10 mouse cellular contexts compared by ENCODE assay signal in the genomic region with DNA sequence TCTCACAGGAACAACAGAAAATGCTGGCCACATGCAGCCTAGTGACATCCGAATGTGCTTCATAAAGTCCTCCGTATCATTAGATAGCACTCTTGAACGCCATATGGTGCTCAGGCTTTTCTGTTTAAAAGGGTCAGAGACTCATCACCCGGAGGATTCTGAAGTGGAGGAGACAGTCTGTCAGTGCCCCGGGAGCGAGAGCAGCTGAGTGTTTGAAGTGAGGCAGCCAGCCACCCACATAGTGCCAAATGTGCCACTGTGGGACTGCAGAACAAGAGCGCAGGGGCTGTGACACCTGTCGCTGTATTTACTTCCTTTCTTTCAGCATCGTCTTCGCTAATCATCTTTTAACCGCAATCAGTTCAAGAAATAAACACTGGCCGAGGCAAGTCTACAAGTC. TPM values are rescaled to one million over a fixed set of nuclear protein-coding genes. Genes with fewer than 3 reads are reported as not detected.
DNase-seq lines count a peak whose midpoint lies in the region; ATAC-seq and TF ChIP-seq lines count a peak whose summit lies in the region.
"Had no signal": no experiment of that assay in that cellular context is flagged by ENCODE, and none has a peak within 500 bp of the region (broad histone marks: within the 10 kb centered on the region; RNA-seq: fewer than 3 reads in every experiment).

No protein-coding gene starts in this region.

- TF ChIP-seq CTCF in hindbrain, postnatal 0 days (IDR thresholded peaks at IDR 0.05; ENCODE audit: low read depth), result no peak
- TF ChIP-seq CTCF in lung, postnatal 0 days (IDR thresholded peaks at IDR 0.05), result no peak

- ATAC-seq in midbrain, embryonic 11.5 days (ENCODE audit: low FRiP score), result peak; percentile 33; the same call in 1 of the 2 replicates
- ATAC-seq in midbrain, embryonic 15.5 days (replicated peaks), result no peak; the same call in 1 of the 2 replicates
- peak; percentile 92 for ATAC-seq in hindbrain, postnatal 0 days
- ATAC-seq in CD4-positive, CD25-positive, alpha-beta regulatory T cell, adult 4 months, result no peak
- no peak for ATAC-seq in lung, postnatal 0 days

- H3K27ac ChIP-seq in midbrain, embryonic 11.5 days (ENCODE audit: low read depth, low read length), result no peak overlapping the region
- no peak overlapping the region for H3K27ac ChIP-seq in midbrain, embryonic 15.5 days
- no peak overlapping the region for H3K27ac ChIP-seq in hindbrain, postnatal 0 days
- H3K27ac ChIP-seq in lung, postnatal 0 days (ENCODE audit: low read length), result no peak overlapping the region
- H3K27ac ChIP-seq: liver, embryonic 14.5 days had no signal

- no peaks in the 10 kb centered on the region for H3K27me3 ChIP-seq in midbrain, embryonic 11.5 days (ENCODE audit: control insufficient read depth, insufficient read depth, low read length)
- H3K27me3 ChIP-seq in midbrain, embryonic 15.5 days (replicated peaks), result no peaks in the 10 kb centered on the region
- no peaks in the 10 kb centered on the region for H3K27me3 ChIP-seq in hindbrain, postnatal 0 days (ENCODE audit: insufficient read depth, low read length)
- no peaks in the 10 kb centered on the region for H3K27me3 ChIP-seq in myocyte (ENCODE audit: control insufficient read depth, insufficient read depth, insufficient read length)
- no peaks in the 10 kb centered on the region for H3K27me3 ChIP-seq in lung, postnatal 0 days (replicated peaks; ENCODE audit: insufficient read depth, low read length)

- no peak for TF ChIP-seq EP300 in lung, postnatal 0 days (IDR thresholded peaks at IDR 0.05)

- H3K4me1 ChIP-seq in midbrain, embryonic 11.5 days (ENCODE audit: control insufficient read depth, insufficient read depth, low read length), result no peaks in the 10 kb centered on the region
- H3K4me1 ChIP-seq in midbrain, embryonic 15.5 days, result no peaks in the 10 kb centered on the region
- H3K4me1 ChIP-seq in hindbrain, postnatal 0 days (ENCODE audit: insufficient read depth, low read length), result 0 out of 2 replicates have a peak, but pooled peaks cover 4% of the 10 kb centered on the region
- no peaks in the 10 kb centered on the region for H3K4me1 ChIP-seq in lung, postnatal 0 days (ENCODE audit: insufficient read depth, low read depth, low read length)

- no peaks in the 10 kb centered on the region for H3K79me2 ChIP-seq in myocyte (ENCODE audit: control insufficient read depth, insufficient read depth)

- no peak overlapping the region for H3ac ChIP-seq in myocyte (ENCODE audit: control insufficient read depth, insufficient read length)

- H3K9me3 ChIP-seq in midbrain, embryonic 11.5 days (ENCODE audit: control insufficient read depth, low read length), result no peaks in the 10 kb centered on the region
- H3K9me3 ChIP-seq in midbrain, embryonic 15.5 days, result no peaks in the 10 kb centered on the region
- H3K9me3 ChIP-seq in hindbrain, postnatal 0 days (ENCODE audit: low read length), result no peaks in the 10 kb centered on the region
- no peaks in the 10 kb centered on the region for H3K9me3 ChIP-seq in lung, postnatal 0 days (ENCODE audit: low read length)

- H3K9ac ChIP-seq in midbrain, embryonic 11.5 days (ENCODE audit: low read length), result no peak overlapping the region
- H3K9ac ChIP-seq in midbrain, embryonic 15.5 days, result no peak overlapping the region
- no peak overlapping the region for H3K9ac ChIP-seq in hindbrain, postnatal 0 days (replicated peaks; ENCODE audit: low read length)
- H3K9ac ChIP-seq in lung, postnatal 0 days (replicated peaks; ENCODE audit: low read depth), result no peak overlapping the region
- H3K9ac ChIP-seq: liver, embryonic 14.5 days had no signal

- H3K36me3 ChIP-seq in midbrain, embryonic 11.5 days (ENCODE audit: control insufficient read depth, insufficient read depth, low read length), result no peaks in the 10 kb centered on the region
- H3K36me3 ChIP-seq in midbrain, embryonic 15.5 days (replicated peaks), result no peaks in the 10 kb centered on the region
- H3K36me3 ChIP-seq in hindbrain, postnatal 0 days (ENCODE audit: insufficient read depth, low read length), result no peaks in the 10 kb centered on the region
- no peaks in the 10 kb centered on the region for H3K36me3 ChIP-seq in myocyte (ENCODE audit: control insufficient read depth, insufficient read depth)
- H3K36me3 ChIP-seq in lung, postnatal 0 days (ENCODE audit: insufficient read depth, low read length), result no peaks in the 10 kb centered on the region

- H3K4me3 ChIP-seq in midbrain, embryonic 11.5 days (ENCODE audit: low read depth, low read length), result no peak overlapping the region
- no peak overlapping the region for H3K4me3 ChIP-seq in midbrain, embryonic 15.5 days
- no peak overlapping the region for H3K4me3 ChIP-seq in hindbrain, postnatal 0 days (ENCODE audit: low read length)
- H3K4me3 ChIP-seq in myocyte, result no peak overlapping the region
- no peak overlapping the region for H3K4me3 ChIP-seq in lung, postnatal 0 days (ENCODE audit: low read depth, low read length)

- no peak for TF ChIP-seq POLR2A in myocyte (IDR thresholded peaks at IDR 0.05; ENCODE audit: insufficient read length, low read depth)

- DNase-seq in midbrain, embryonic 11.5 days (ENCODE audit: low spot score, missing footprints), result no peak
- DNase-seq in cerebellum, adult 9-11 months, result peak; percentile 54
- peak; percentile 76 for DNase-seq in hindbrain, postnatal 0 days (ENCODE audit: low spot score)
- no peak for DNase-seq in lung, postnatal 0 days (ENCODE audit: low spot score)
- no peak for DNase-seq in frontal cortex, postnatal 14 days (ENCODE audit: low spot score in 2 of 2)
- DNase-seq: thymus, postnatal 25 days had no signal

- WGBS in midbrain, embryonic 11.5 days, result 72% methylated on average over 12 of the region's 12 CpGs
- WGBS in midbrain, embryonic 15.5 days, result 47% methylated on average over 12 of the region's 12 CpGs
- WGBS in hindbrain, postnatal 0 days, result 47% methylated on average over 12 of the region's 12 CpGs
- 32% methylated on average over 12 of the region's 12 CpGs for WGBS in lung, postnatal 0 days

- no peak overlapping the region for H3K4me2 ChIP-seq in midbrain, embryonic 11.5 days
- no peak overlapping the region for H3K4me2 ChIP-seq in midbrain, embryonic 15.5 days
- 0 out of 2 replicates have a peak overlapping the region, but pooled peaks have one; percentile 2 for H3K4me2 ChIP-seq in hindbrain, postnatal 0 days (ENCODE audit: low read depth, low read length)
- peak overlapping the region; percentile 60 for H3K4me2 ChIP-seq in myocyte (ENCODE audit: low read depth)
- H3K4me2 ChIP-seq in lung, postnatal 0 days (replicated peaks; ENCODE audit: low read depth, low read length), result no peak overlapping the region

TF ChIP-seq in myocyte, 11 proteins besides CTCF, POLR2A, EP300 and RAD21:
- TF ChIP-seq CEBPB (IDR thresholded peaks at IDR 0.05; ENCODE audit: insufficient read depth, poor library complexity, severe bottlenecking) (no peak), USF1 (IDR thresholded peaks at IDR 0.05; ENCODE audit: low read depth) (no peak), TCF12 (IDR thresholded peaks at IDR 0.05; ENCODE audit: insufficient read depth, poor library complexity, severe bottlenecking) (peak; percentile 20), MYOD1 (IDR thresholded peaks at IDR 0.05; ENCODE audit: control insufficient read depth in 1 of 3, insufficient read length in 2 of 3, low read depth in 2 of 3) (peak in 2 of 3 experiments; percentile 82 to 96), MYOG (IDR thresholded peaks at IDR 0.05; ENCODE audit: control insufficient read depth in 1 of 3, insufficient read depth in 1 of 3, insufficient read length in 2 of 3, low read depth in 2 of 3) (peak in 2 of 3 experiments; percentile 72 to 74)

RNA-seq across cellular contexts. Expression of a gene that starts 43.6 kb away (rescaled TPM):
- 11.0 and 12.1 TPM in 2 replicates for polyA plus RNA-seq in midbrain, embryonic 11.5 days (2014; fragmentation: Nextera tagmentation; extraction: Ambion mirVana)
- polyA plus RNA-seq in midbrain, embryonic 15.5 days (2015; fragmentation: Nextera tagmentation; extraction: Ambion mirVana), result 7.5 and 8.2 TPM in 2 replicates
- total RNA-seq in hindbrain, postnatal 0 days (2014; rRNA removed), result 4.5 and 5.4 TPM in 2 replicates
- polyA plus RNA-seq in hindbrain, postnatal 0 days (2015; fragmentation: Nextera tagmentation; extraction: Ambion mirVana), result 4.0 and 4.5 TPM in 2 replicates
- polyA plus RNA-seq in myocyte (2012; fragmentation: generic; extraction: Trizol), result 2.3 TPM
- 10 to 100 TPM; 12.8 to 13.3 TPM for polyA plus RNA-seq in CD4-positive, CD25-positive, alpha-beta regulatory T cell, adult 4 months (2017; shearing (Covaris generic))
- 3.2 and 4.0 TPM in 2 replicates for polyA plus RNA-seq in lung, postnatal 0 days (2015; fragmentation: Nextera tagmentation; extraction: Ambion mirVana)

Comparison
In these comparisons a context has a peak if more than half of its experiments do, and no peak if none do; other contexts are left out.
1. ATAC-seq: peak in midbrain, embryonic 11.5 days (single experiment) and hindbrain, postnatal 0 days (single experiment); none in midbrain, embryonic 15.5 days (single experiment), CD4-positive, CD25-positive, alpha-beta regulatory T cell, adult 4 months (single experiment) and lung, postnatal 0 days (single experiment).
2. DNase-seq: peak in cerebellum, adult 9-11 months (single experiment) and hindbrain, postnatal 0 days (single experiment); none in midbrain, embryonic 11.5 days (single experiment), lung, postnatal 0 days (single experiment) and frontal cortex, postnatal 14 days (0 of 2).
3. H3K4me2 ChIP-seq: peak in hindbrain, postnatal 0 days (single experiment) and myocyte (single experiment); none in midbrain, embryonic 11.5 days (single experiment), midbrain, embryonic 15.5 days (single experiment) and lung, postnatal 0 days (single experiment).